Mouse (Mus musculus) layer of hippocampus, postnatal 10 days (tissue): ENCODE results near the gene Slc18a2. TPM values are rescaled to one million over a fixed set of nuclear protein-coding genes. Genes with fewer than 3 reads are reported as not detected.

Experiments
- DNase-seq, 2 experiments: peaks; one replicate each; pipeline ENCODE4 v3.0.0; 2021; ENCODE audit warnings: low spot score in 2 of 2
- total RNA-seq, 2 experiments: library from RNA; stranded (reverse); gene quantifications; 2 replicates each; pipeline ENCODE4 v1.2.3; 2021

The Slc18a2 gene
- total RNA-seq, 2 experiments from 2014 or later, result 6.8 to 8.2 TPM

DNA sequence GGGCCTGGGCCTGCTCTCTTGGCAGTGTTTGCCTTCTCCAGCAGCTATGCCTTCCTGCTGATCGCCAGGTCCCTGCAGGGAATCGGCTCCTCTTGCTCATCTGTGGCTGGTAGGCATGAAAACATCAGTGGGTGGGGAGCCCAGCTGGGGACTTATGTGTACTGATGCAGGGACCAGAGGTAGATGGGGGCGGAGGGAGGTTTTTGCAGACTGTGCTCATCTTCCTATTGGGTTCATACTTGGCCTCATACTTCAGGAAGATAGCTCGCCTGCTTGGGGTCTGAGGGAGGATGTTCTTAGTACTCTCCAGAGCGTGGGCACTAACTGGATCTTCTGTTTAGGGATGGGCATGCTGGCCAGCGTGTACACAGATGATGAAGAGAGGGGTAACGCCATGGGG, 12.5 kb downstream of the Slc18a2 start:
- DNase-seq, result no peak

DNA sequence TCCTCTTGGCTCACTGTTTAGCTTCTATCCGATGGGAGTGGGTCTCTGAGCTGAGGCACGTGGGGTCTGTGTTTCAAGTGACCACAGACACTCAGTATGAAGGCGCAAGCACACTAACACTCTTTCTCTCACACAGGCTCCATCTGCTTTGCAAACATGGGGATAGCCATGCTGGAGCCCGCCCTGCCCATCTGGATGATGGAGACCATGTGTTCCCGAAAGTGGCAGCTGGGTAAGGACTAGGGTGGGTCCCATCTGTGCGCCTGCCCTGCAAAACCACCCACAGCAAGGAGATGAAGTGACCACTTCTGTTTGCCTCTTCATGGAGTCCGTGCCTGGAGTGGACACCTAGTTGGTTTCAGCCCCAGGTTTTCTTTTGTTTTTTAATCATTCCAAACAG, 15.7 kb downstream of the Slc18a2 start:
- no peak for DNase-seq

DNA sequence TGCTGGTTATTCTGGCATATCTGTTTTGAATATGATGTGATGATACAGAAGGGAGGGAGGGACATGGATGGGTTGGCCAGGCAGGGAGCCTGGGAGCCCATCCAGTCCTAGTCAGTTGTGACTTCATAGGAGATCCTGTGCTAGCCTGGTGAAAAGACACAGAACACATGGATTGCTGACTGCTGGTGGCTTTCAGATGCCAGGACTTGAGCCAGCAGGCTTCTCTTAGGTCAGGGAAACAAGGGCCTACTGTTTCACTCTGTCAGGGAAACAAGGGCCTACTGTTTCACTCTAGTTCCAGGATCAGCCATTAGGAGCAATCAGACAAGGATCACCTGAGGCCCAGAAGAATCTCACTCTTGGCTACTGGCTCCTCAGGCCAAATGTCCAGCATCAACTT, 20.1 kb downstream of the Slc18a2 start:
- DNase-seq, result no peak

DNA sequence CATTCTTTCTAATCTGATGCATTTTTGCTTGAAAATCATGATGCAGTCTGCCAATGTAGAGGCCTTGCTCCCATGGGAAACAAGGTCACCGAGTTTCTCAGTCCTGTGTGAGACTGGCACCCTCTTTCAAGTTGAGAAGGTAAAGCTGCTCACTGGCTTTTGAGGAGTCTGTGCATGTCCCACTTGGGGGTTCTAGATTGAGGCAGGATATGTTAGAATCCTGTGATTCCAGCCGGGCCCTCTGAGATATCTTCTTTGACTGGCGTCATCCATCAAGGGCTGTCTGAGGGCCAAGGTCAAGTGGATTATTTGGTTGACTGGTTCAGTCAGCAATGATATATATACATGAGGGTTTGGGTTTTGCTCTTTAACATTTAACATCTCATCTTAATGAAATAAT, 21.3 kb downstream of the Slc18a2 start:
- no peak for DNase-seq

DNA sequence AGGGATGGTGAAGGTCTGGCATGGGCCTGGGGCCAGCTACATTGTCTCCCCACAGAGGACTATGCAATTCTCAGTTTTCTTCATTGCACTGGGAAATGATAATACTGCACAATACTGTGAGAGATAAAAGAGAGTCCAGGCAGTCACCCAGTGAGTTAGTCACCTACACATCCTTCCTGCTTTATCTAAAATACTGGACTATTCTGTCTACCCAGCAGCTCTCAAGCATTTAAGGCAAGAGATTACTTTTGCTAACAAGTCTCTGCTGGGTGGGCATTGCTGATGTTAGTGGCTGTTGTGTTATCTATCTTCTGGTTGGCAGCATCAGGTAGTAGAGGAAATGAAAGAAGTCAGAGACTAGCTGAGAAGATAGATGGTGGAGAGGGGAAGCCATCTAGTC, 28.3 kb downstream of the Slc18a2 start:
- DNase-seq, result no peak

DNA sequence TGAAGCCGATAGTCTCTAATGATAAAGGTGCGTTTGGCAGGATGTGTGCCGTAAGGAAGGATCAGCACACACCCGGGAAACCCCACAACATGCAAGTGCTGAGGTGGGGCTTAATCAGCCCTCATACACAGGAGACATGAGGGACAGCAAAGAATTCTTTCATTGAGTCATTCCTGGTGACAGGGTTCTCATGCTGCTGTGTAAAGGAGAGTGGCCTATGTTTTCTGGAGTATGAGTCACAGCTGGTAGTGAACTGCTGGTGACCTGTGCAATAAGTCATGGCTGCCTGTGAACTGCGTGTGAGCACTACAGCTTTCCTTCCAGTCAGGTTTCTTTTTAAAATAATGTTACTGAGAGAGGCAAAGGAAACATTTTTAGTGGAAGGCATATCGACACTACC, 29.1 kb downstream of the Slc18a2 start:
- DNase-seq, result no peak

DNA sequence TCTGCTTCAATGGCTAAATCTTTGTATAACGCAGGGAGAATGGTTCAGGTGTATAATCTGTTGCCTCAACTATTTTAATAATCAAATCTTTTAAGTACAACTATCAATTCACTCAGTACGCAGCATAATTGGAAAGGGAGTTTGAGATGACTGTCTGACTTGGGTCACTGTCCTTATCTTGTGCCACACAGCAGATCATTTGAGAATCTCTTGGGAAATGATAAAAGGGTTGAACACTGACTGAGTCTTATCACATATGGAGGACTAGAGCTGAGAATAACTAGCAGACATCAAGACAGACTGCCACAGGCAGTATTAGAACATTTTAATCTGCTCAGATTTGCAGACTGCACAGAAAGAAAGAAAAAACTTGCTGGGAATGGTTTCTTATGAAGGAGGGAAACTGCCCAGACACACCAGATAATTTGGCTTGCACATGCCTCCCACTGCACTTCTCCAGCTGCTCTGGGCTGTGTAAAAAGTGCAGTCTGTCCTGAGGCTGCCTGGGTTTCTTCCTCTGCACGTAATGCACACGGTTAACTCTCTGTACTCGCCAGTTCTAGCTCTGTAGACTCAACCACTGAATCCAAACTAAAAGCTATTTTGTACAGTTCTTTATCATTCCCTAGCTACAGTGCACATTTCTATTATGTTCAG, 31.6 kb downstream of the Slc18a2 start:
- no peak for DNase-seq

DNA sequence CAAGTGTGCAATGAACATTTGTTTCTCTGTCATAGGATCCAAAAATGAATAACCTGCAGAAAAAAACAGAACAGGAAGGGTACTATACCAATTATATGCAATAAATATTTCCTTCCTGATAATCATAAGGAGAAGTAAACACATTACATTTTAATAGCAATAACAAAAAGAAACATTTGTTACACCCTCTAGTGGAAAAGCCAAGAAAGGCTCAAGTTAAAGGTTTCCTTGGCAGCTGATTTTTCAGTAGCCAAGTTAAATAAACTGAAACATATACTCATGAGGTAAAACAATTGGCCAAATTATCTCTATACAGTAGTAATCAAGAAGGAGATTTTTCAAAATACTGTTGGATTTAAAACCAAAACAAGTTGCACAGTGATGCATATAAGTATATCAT, 54.6 kb downstream of the Slc18a2 start:
- no peak for DNase-seq

DNA sequence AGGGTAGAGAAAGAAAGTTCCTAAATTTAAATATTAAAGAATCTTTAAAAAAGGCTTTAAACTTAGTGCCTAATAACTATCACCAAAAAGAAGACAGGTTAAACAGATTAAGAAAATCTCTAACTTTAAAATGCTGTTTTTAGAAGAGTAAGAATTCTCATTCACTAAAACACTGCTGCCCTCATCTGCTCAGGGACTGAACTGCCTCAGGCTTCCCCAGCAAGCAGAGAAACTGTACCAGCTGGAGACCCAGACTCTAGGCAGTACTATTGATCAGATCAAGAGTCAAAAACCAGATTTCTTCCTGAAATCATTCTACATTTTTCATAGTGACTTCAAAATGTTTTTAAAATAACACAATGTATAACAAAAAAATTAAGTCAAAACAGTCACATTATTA, 55.9 kb downstream of the Slc18a2 start:
- peak; percentile 52 to 68 for DNase-seq

DNA sequence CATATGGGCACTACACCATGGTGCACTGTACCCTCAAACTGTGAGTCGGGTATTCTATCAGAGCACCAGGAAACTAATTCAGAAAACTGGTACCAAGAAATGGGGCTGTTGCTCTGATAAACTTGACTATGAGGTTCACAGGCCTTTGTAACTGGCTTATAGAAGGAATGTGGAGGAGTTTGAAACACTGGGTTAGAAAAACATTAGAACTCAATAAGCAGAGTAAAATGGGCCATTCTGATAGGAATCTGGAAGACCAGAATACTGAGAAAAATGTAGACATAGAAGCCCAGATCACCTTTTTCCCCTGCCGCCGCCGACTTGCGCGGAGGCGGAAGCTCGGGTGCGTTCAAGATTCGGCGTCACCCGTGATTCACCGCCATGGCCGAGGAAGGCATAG, 61.3 kb downstream of the Slc18a2 start, which contains the start of gene Rps12-ps3:
Gene Rps12-ps3 (plus strand): TSS at position 301 of the 400 bp plus-strand sequence.
- no peak for DNase-seq

DNA sequence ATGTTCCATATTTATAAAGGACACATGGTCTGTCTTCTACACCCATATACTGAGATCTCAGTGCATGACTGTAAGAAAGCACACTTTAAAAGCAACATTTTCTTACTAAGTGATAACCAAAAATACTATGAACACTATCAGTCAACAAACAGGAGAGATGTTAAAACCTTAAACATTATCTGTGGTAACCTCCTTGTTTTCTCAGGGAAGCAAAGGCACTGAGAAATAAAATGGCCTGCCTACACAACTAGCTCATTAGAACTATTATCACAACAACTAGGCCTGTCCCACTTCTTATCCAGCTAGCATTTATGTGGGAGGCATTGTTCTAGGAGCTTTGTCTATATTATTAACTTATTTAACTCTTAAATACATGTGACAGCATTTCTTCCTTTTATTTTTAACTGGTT, 70.1 kb downstream of the Slc18a2 start:
- DNase-seq, result no peak

DNA sequence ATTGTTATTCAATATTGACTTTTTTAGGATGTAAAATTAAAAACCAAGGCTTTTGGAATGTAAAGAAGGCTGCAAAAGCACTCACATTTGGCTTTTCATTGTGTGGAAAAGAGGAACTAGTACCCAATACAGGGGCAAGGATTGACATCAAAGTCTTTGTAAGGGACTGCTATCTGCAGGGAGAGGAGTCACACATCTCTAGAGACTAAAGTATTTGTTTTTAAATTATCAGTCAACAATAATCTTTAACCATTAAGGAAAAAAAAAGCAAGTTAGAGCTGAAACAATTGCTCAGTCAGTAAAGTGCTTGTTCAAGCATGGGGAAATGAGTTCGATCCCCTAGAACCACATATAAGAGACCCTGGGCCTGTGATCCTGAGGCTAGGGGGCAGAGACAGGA, 76.0 kb downstream of the Slc18a2 start:
- no peak for DNase-seq

DNA sequence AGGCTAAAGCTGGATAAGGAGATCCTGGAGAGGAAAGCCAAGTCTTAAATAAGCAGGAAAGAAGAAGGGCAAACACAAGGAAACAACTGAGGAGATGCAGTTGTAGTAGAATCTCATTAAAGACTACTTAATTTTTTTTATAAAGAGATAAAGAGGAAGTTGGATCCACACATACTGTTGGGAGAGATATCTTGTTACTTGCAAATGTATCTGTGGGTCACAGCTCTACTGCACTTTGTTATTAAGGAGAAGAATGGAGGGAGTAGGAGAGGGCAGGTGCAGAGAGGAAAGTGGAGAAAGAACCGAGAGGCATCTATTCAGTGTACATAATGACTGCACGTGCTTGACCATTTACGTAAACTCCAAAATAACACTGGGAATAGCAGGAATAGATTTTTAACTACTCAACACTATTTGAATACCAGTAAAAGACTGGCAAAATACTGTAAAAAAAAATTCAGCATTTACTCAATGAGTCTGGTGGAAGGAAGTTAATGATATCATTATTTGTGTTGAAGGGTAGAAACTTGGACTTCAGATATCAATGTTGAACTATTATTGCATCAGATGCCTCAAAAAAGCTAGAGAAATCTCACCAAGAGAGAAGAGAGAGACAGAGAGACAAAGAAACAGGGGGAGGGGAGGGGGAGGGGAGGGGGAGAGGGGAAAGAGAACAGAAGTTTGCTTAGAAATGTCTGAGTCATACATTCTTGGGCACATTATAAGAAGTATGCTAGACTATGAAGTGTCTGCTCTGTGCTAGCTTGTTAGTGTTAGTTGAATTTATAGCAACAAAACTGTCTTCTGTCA, 77.4 kb downstream of the Slc18a2 start:
- DNase-seq, result no peak

DNA sequence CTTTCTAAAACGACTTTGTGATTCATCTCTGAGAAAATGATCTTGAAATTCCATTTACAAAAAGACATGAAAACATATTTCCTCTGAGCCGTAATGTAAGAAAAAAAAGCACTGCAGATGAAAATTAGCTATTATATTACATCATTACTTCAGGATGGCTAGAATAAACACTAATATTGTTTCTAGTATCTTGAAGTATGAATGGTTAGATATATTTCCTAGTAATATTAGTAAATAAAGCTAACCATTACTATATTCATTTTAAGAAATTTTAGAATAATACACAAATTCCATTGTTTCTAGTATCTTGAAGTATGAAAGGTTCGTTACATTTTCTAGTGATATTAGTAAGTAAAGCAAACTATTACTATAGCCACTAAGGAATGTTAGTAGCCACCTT, 79.2 kb downstream of the Slc18a2 start:
- DNase-seq, result no peak

DNA sequence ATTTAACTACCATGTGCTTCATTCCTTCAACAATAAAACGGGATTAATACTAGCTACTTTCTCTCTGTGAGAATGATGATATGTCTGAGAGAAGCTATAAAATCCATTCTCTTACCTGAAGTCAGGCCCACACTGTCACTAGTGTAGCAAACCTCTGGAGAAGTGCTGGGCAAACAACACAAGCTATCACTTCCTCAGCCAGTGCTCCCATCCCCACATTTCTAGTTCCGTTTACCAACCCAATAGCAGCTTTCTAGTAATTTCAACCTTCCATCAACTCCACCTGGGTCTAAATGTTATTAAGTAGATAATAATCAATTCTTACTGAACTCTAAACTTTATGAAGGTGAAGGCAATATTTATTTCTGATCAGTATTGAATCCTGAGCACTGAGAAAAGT, 82.3 kb downstream of the Slc18a2 start:
- no peak for DNase-seq

DNA sequence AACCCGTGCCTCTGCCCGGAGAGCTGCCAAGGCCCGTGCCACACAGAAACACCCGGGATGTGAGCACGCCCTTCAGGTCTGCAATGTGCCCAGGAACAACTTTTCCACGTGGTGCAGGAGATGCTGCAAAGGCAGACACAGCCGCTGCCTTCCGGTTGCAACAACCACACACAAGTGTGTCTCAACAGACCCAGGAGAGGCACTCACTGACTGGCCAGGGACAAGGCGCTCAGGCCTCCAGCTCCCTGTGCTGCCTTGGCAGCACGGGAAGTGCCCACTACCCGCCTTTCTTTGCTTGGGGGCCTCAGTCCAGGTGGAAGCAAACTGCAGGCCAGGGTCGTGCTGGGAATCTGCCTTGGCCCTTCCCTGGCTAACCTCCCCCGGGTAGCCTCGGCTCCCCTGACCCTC, 83.6 kb downstream of the Slc18a2 start:
- peak; percentile 17 to 32 for DNase-seq

DNA sequence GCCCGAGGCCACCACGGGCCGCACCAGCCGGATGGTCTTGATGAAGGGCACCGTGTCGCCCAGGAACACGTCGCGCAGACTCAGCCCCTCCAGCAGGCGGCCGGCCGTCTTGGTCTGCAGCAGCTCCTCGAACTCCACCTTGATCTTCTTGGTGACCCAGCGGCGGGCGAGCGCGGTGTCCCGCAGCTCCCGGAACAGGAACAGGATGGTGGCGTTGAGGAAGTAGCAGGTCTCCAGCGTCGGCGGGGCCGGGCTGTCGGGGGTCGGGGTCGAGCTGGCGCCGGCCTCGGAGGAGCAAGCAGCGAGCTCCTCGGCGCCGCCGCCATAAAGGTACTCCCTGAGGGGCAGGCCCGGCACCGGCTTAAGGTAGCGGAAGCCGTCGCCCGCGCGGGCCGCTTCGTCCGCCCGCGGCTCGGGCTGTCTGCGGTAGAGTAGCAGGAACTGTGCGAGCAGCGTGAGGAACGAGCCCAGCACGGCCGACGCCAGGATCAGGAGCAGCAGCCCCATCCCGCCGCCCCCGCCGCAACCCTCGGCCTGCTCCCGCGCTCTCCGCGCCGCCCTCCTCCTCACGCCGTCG, 84.5 kb downstream of the Slc18a2 start:
- peak in 1 of 2 experiments; percentile 48 for DNase-seq

Other genes with a start within 250 kb of the Slc18a2 start
- gene Shtn1, start 184.8 kb upstream of the Slc18a2 start, total RNA-seq, result 10 to 100 TPM; 79.0 to 91.8 TPM
- 1 to 10 TPM; 1.7 to 2.9 TPM for gene Vax1, start 90.8 kb upstream of the Slc18a2 start, total RNA-seq
- gene Kcnk18, start 41.7 kb upstream of the Slc18a2 start, total RNA-seq, result not detected
- gene Rps12-ps3, start 61.4 kb downstream of the Slc18a2 start, total RNA-seq, result 100 to 1,000 TPM; 422 to 439 TPM
- gene Pdzd8, start 84.9 kb downstream of the Slc18a2 start, total RNA-seq, result 10 to 100 TPM; 51.8 to 52.5 TPM
- 10 to 100 TPM; 18.6 to 24.2 TPM for gene Emx2, start 197.5 kb downstream of the Slc18a2 start, total RNA-seq